Mouse (Mus musculus) thymus, adult 2 months (tissue): ENCODE results near the gene Ino80b.

Experiments
- CTCF ChIP-seq: fragments of 200-500 bp; IDR thresholded peaks from 2 replicates; pipeline ENCODE4 v1.5.1; 2012; ENCODE audit warnings: mild to moderate bottlenecking, control low read depth, low read length, moderate library complexity, borderline replicate concordance; ENCODE audit not compliant: control insufficient read depth, poor library complexity, insufficient read depth; ENCODE audit errors: extremely low read depth
- POLR2A ChIP-seq: fragments of 200-500 bp; IDR thresholded peaks from 2 replicates; pipeline ENCODE4 v1.6.1; 2012; ENCODE audit warnings: mild to moderate bottlenecking, low read length, control low read depth, moderate library complexity; ENCODE audit not compliant: control insufficient read depth, poor library complexity, insufficient read depth; ENCODE audit errors: extremely low read depth

DNA sequence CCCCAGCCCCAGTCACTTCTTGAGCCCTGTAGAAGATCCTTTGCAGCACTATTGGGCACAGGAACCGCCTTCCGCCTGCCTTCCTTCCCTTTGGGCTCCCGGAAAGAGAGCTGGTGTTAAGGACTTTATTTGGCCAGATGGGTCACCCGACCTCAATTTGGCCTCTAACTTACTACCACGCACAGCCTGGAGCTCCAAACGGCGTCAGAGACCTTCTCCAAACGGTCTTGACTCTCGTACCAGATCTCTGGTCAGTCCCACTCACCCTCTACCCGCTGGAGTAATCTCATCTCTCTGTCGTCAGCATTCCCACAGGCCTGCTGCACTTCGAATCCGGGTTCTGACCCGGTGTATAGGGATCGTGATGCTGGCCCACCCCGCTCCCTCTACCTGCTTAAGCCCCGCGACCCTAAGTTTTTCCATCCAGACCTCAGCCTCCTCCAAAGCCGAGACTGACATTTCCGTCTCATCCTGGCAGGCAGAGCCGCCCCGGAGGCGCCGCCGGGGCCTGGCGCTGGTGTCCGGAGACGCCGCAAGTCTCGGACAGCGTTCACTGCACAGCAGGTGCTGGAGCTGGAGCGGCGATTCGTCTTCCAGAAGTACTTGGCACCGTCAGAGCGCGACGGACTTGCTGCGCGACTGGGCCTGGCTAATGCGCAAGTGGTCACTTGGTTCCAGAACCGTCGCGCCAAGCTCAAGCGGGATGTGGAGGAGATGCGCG is 37.9 kb downstream of the Ino80b start:
- TF ChIP-seq CTCF, result no peak
- no peak for TF ChIP-seq POLR2A
